Mouse (Mus musculus): ENCODE results near the gene Stum.

DNA sequence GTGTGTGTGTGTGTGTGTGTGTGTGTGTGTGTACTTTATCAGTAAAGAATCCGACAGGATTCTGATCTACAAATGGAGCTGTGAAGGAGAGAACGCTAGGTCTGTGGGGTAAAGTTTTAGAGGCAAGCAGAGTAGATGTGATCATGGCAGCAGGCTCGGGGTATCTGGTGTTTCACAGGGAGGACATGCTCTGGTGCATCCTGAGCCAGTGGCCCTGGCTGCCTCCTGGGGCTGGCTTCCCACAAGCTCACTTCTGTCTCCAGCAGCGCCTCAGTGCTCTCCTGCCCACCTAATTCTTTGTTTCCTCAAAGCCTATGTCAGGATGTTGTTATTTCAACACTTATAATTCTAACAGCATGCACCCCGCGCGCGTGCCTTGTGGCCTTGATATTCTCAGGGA lies 2.0 kb downstream of the Stum start:
- no peak for TF ChIP-seq CTCF (IDR thresholded peaks at IDR 0.05)
- TF ChIP-seq EP300 (IDR thresholded peaks at IDR 0.05) = no peak
